ENCODE assay signal across 12 mouse cellular contexts in the genomic region with DNA sequence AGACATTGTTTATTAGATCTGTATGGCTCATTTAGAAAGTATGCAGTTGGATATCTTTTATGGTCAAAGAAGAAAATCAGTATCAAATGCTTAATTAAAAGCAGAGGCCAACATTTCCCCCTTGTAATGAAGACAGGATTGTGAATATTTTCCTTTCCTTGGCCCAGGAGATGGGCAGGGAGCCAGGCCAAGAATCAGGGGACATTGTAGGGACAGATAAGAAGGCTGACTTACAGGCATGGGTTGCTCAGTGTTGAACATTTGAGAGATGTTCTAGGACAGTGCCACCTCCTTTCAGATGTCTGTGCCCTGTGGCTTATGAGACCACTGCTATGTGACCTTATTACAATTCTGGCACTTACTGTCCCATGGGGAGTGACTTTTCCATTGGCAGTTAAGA. TPM values are rescaled to one million over a fixed set of nuclear protein-coding genes. Genes with fewer than 3 reads are reported as not detected.
"Had no signal": no experiment of that assay in that cellular context is flagged by ENCODE, and none has a peak within 500 bp of the region (broad histone marks: within the 10 kb centered on the region; RNA-seq: fewer than 3 reads in every experiment).

No protein-coding gene starts in this region.

- H3K4me3 ChIP-seq: kidney, embryonic 15.5 days; limb, embryonic 12.5 days; midbrain, embryonic 13.5 days; myocyte; neural tube, embryonic 15.5 days had no signal

- H3K27ac ChIP-seq: kidney, embryonic 15.5 days; limb, embryonic 12.5 days; liver, embryonic 14.5 days; midbrain, embryonic 13.5 days; neural tube, embryonic 15.5 days had no signal

- DNase-seq: kidney, postnatal 14 days; lung, adult 18-20 months; right cerebral cortex, adult 18-20 months; right cerebral cortex, postnatal 25 days; thymus, postnatal 36 days had no signal

RNA-seq across cellular contexts. Expression of a gene that starts 18.6 kb away (rescaled TPM):
- total RNA-seq: megakaryocyte-erythroid progenitor cell, adult 5-6 weeks had no signal
